Mouse (Mus musculus) Muller cell, postnatal 12 days (primary cell): Measurements from ENCODE around the gene Otulinl.
A peak's percentile ranks its signal among the peaks of the same experiment; 100 is the strongest.
"Not testable (repeated sequence)": the region's sequence is repeated elsewhere in the genome, so short reads cannot be mapped to it uniquely, and the experiment has no call there.

Experiments used
- DNase-seq: peaks from one replicate; pipeline ENCODE4 v3.0.0-alpha.2; 2015; ENCODE audit errors: inconsistent ontology term

Otulinl gene

DNA sequence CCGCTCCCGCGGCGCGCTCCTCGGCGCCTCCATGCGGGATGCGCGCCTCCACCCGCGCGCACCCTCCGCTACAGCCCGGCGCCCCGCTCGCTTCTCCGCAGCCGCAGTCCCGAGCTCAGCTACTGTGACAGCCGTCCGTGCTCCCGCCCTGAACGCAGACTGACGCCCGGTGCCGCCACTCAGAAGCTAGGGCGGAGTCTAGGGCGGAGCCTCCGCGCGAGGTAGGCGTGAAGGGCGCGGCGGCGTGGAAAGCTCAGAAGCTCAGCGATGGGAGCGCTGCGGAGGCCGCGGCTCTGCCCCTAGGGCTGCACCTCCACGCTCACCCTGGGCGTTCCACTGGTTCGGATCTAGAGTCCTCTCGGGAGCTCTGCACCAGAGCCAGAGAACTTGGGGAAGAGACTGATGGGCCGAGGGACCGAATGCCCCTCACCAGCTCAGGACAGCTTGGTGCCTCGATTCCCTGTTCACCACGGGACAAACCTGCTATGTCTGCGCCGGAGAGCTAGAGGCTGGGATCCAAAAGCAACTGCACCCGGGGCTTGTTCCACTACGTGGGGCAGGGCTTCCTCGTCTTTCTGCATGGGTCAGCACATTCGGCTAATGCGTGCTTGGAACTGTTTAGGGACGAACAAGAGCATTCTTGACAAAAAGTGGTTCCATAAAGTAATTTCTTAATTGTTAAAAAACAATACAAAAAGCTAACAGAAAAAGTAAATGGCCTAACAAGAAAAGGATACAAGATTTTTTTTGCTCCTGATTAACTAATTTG lies at the start of gene Otulinl:
Gene Otulinl, minus strand, starts transcription at position 161 of the 769 bp plus-strand sequence.
- DNase-seq, result peak; percentile 96

DNA sequence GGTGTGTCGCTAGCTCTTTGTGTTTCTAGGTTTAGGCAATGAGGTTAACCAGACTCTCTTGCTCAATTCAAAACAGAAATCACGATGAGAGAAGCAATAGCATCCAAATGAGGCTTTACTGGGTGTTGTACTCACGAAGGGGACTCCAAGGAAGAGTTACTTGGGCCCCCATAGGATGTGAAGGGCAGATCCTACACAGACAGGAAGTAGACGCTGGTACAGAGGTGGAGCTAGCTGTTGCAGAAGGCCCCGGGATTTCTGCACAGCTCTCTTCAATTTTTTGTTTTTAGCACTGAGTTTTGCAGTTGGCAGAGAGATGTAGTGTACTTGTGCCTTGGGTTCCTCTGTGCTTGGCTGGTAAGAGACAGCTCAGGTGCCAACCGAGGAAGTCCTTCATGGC lies 44.8 kb upstream of the Otulinl start:
- DNase-seq, result no peak

GRCm38 (mm10) chr15:27724796-27725680 lies 43.7 kb upstream of the Otulinl start:
- no peak for DNase-seq

GRCm38 (mm10) chr15:27724298-27724697 lies 42.9 kb upstream of the Otulinl start:
- no peak for DNase-seq

- no peak for DNase-seq
Observed at GRCm38 (mm10) chr15:27723746-27724145, 42.4 kb upstream of the Otulinl start.

DNA sequence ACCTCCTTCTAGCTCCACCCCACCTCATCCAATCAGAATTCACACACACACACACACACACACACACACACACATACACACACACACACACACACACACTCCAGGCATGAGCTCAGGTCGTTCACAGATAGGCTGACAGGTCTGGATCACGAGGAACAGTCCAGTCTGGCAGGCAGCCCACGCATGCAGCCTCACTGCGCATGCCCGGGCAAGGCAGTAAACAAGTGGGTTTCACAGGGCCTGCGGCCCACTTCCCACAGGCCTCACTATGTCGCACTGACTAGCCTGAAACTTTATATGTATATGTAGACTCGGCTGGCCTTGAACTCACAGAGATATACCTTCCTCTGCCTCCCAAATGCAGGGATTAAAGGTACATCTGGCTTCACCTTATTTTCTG lies 38.9 kb upstream of the Otulinl start:
- DNase-seq, result not testable (repeated sequence)

DNA sequence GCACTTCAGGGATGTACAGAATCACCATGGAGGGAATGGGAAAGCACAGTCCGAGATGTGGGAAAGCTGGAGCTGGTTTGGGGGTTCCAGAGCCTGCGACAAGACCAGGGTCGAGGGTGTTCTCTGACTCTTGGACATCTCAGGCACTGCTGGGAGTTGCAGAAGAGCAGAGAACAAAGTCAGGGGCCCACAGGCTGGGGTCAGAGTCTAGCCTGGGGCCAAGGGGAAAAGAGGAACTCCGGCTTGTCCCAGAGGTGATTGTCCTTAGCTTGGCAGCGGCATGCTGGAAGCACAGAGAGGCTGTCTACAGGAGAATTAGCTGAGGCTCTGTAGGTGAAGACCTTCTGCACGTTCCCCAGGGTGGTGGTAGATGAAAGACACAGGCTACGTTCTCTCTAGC lies 37.3 kb upstream of the Otulinl start:
- no peak for DNase-seq

- no peak for DNase-seq
Observed at GRCm38 (mm10) chr15:27715331-27715730, 34.0 kb upstream of the Otulinl start.

GRCm38 (mm10) chr15:27710698-27711097 lies 29.3 kb upstream of the Otulinl start:
- DNase-seq, result no peak

DNA sequence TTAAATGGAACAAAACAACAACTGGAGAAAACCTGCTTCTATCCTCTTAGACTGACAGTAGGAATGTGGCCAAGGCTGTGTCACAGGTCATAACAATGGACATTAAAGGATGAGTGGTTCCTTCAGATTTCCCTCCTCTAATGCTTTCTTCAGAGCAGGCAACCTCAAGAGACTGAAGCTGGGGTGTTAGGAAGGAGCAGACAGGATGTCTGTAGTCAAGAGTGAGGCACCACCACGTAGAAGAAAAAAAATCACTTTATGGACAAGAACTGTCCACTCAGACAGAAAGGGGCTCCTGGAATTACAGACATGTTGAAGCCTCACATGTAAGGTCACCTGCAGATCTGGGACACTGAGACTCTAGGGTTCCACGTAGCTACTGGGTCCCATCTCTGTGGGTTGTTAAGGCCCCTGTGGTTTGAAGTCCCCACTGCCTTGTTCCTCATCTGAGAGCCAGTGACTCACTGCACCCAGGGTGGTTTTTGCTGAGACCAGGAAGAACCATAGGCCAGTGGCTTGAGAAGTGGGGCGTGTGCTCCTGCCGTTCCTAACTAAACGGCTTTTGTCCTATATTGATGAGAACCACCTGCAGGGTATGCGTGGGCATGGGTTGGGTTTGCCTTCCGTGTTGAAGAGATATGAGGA lies 27.7 kb upstream of the Otulinl start:
- DNase-seq, result no peak

DNA sequence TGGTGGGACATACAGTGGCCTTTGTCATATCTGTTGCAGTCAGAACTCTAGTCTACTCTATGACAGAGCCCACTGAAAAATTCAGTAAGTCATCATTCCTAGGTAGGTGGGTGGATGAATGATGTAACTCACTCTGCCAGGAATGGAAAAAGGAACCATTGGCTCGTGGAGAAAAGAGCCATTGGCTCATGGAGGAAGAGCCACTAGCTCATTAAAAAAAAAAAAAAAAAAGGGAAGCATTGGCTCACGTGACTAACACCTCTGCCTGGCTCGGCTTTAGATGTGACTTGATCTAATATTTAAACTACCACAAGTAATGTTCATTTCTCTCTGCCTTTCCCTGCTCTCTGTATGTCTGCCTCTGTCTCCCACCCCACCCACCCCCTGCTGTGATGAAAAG lies 27.1 kb upstream of the Otulinl start:
- no peak for DNase-seq

DNA sequence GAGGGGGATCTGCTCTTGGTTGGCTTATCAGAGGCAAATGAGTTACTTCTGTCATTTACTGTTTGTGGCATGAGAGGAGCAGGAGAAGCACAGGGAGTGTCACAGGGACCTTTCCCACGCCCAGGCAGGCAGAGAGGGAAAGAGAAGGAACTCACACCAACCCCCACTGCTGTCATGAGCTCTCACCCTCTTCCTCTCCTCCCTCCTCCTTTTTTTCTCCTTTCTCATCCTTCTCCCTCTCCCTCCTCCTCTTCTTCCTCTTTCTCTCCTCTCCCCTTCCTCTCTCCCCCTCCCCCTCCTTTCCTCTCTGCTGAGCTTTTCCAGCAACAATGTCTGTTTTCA lies 21.6 kb upstream of the Otulinl start:
- DNase-seq, result no peak

DNA sequence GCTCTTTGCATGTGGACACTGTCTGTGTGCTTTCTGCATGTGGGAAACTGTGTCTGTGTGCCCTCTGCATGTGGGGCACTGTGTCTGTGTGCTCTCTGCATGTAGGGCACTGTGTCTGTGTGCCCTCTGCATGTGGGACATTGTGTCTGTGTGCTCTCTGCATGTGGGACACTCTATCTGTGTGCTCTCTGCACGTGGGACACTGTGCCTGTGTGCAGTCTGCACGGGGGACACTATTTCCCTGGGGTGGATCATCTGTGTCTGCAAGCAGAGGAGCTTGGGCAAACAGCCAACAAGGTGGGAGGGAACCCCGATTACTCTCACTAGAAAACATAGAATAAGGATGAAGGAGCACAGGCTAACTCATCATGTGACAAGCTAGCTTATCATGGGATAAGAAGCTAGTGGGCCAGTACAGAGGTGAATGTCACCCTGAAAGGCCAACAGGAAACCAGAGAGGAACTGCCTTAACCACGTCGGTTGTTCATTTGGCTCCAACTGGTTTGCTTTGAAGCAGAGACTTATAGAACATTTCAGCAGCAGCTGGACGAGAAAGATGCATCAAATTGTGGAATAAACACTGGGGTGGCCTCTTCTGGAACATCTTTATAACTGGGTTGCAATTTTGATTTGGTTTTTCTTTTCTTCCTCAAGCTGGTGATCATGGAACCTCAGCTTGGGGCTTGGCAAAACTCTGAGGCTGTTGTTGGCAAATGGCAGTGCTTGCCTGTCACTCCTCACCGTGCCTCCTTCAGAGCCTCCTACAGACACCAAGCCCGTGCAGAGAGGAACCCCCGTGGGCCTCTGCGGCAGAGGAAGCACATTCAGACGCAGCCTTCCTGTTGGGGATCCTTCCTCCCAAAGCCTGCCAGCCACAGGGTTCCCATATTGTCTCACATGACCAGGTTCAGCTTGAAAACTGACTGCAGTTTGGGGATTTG lies 20.9 kb upstream of the Otulinl start:
- no peak for DNase-seq

DNA sequence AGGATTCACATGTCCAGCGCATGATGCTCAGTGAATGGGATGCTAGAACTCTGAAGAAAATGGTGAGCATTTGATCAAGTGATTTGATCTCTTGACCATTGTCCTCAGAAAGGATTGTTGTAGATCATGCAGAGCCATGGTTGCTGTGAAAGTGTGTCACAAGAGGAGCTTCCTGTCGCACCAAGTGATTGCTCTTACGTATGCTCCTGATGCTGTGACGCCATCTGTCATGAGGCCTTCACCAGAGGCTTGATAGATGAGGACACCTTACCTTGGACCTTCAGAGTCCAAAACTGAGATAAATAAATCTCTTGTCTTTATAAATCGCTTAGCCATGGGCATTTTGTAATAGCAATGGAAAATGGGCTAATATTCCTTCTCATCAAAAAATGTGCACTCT lies 16.3 kb upstream of the Otulinl start:
- no peak for DNase-seq

DNA sequence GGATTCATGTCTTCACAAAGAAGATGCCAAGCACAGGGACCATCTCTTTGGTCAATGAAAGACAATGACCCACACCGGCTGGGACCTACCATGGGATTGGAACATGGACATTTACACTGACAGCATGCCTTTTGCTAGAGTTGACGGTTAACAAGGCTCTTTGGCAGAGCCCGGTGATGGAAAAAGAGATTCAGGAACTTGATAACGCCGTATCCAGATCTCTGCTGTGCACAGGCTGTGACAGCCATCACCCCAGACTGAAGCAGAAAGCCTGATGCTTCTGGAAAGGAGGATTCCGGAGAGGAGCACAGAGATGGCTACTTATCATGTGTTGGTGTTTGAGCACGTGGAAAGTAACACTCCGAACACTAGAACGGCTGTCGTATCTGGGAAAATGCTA lies 11.9 kb upstream of the Otulinl start:
- no peak for DNase-seq

- DNase-seq, result no peak
Observed at GRCm38 (mm10) chr15:27692161-27692560, 10.8 kb upstream of the Otulinl start.

DNA sequence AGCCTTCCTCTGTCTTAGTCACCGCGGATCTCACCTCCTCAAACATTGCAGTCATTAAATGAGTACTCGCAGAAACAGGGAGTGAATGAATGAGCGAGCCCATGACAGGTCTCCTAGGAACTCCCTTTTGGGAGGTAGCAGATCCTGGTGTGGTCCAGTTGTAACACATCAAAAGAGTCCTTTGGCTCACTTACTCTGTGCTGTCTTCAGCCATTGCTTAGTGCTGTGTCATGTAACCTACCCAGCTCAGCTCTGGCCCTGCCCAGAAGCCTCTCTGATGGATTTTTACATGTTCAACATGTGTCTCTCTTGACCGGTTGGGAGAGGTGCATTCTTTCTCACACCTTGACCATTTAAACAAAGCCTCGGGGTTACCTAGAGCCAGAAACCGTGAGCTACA lies 9.8 kb upstream of the Otulinl start:
- DNase-seq, result no peak

GRCm38 (mm10) chr15:27688041-27688651 lies 6.8 kb upstream of the Otulinl start:
- no peak for DNase-seq

GRCm38 (mm10) chr15:27684813-27685212 lies 3.4 kb upstream of the Otulinl start:
- no peak for DNase-seq

DNA sequence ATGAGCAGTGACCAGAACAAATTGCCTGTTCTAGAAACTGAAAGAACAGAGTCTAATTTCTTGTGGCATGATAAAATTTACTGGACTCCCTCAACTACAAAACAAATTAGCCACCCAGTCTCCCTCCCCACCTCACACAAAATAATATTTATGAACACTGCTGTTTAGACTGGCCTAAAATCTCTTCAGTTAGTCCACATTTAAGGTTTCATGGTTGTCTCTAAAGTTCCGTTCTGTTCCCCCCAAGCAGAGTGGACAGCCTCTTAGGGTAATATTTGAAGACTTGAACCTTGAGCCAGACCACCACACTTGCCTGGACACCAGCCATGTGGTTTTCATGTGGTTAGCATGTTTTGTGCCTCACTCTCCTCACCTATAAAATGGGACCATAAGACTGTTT lies 1.8 kb upstream of the Otulinl start:
- no peak for DNase-seq

DNA sequence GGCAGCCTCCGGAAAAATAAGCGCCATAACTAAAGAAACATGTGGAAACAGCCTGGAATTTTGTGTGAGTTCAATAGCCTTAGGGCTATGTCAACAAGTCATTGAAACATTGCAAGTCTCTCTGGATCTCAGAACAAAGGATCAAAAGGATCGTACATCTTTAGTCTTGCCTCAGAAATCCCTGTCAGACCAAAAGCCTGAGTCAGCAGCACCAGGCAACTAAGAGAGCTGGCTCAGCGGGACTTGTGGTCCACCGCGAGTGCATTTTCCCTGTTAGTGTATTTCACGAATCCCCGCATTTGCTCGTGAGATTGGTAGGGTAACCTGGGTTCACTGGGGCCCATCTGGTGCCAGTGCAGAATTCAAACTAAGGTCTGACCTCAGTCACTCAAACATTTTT lies 1.2 kb upstream of the Otulinl start:
- DNase-seq, result peak; percentile 51
